14 mouse cellular contexts compared by ENCODE assay signal in genomic region chr3:123313920-123314614, GRCm38 (mm10). TPM values are rescaled to one million over a fixed set of nuclear protein-coding genes. Genes with fewer than 3 reads are reported as not detected.
DNase-seq lines count a peak whose midpoint lies in the region; ATAC-seq and TF ChIP-seq lines count a peak whose summit lies in the region.
"Had no signal": no experiment of that assay in that cellular context is flagged by ENCODE, and none has a peak within 500 bp of the region (broad histone marks: within the 10 kb centered on the region; RNA-seq: fewer than 3 reads in every experiment).

No protein-coding gene starts in this region.

- H3K4me2 ChIP-seq in liver, postnatal 0 days (ENCODE audit: low read depth, low read length) = no peak overlapping the region
- no peak overlapping the region for H3K4me2 ChIP-seq in liver, embryonic 11.5 days
- H3K4me2 ChIP-seq in embryonic facial prominence, embryonic 12.5 days (replicated peaks) = no peak overlapping the region
- H3K4me2 ChIP-seq: hindbrain, embryonic 14.5 days had no signal

- no peaks in the 10 kb centered on the region for H3K27me3 ChIP-seq in liver, postnatal 0 days (ENCODE audit: insufficient read depth, low read length)
- H3K27me3 ChIP-seq in liver, embryonic 11.5 days (replicated peaks; ENCODE audit: control insufficient read depth, insufficient read depth, low read length) = no peaks in the 10 kb centered on the region
- no peaks in the 10 kb centered on the region; the same call in 1 of the 2 replicates for H3K27me3 ChIP-seq in G1E (ENCODE audit: insufficient read depth, low read length)
- H3K27me3 ChIP-seq in embryonic facial prominence, embryonic 12.5 days = no peaks in the 10 kb centered on the region

- H3K4me3 ChIP-seq in liver, postnatal 0 days (ENCODE audit: low read depth, low read length) = no peak overlapping the region
- no peak overlapping the region for H3K4me3 ChIP-seq in liver, embryonic 11.5 days (ENCODE audit: low read depth, low read length)
- H3K4me3 ChIP-seq in G1E (ENCODE audit: low read depth, low read length) = no peak overlapping the region
- H3K4me3 ChIP-seq in embryonic facial prominence, embryonic 12.5 days = no peak overlapping the region

- TF ChIP-seq EP300 in liver, postnatal 0 days (IDR thresholded peaks at IDR 0.05; ENCODE audit: low read depth) = no peak

- WGBS in liver, postnatal 0 days (ENCODE audit: insufficient replicate concordance) = 46% methylated on average over 12 of the region's 12 CpGs
- WGBS in liver, embryonic 11.5 days = 38% methylated on average over 12 of the region's 12 CpGs
- 18% methylated on average over 12 of the region's 12 CpGs for WGBS in embryonic facial prominence, embryonic 12.5 days

- H3K9me3 ChIP-seq in liver, postnatal 0 days (ENCODE audit: low read length) = no peaks in the 10 kb centered on the region
- H3K9me3 ChIP-seq in liver, embryonic 11.5 days (ENCODE audit: control insufficient read depth, low read length) = no peaks in the 10 kb centered on the region
- H3K9me3 ChIP-seq in G1E (replicated peaks) = no peaks in the 10 kb centered on the region
- no peaks in the 10 kb centered on the region for H3K9me3 ChIP-seq in embryonic facial prominence, embryonic 12.5 days

- no peak for DNase-seq in liver, postnatal 0 days
- no peak for DNase-seq in liver, embryonic 11.5 days (ENCODE audit: low spot score)
- no peak for DNase-seq in G1E (ENCODE audit: low spot score)
- no peak for DNase-seq in kidney, adult 11 months
- DNase-seq in natural killer cell, adult 2 months (ENCODE audit: low spot score in 2 of 2) = no peak
- DNase-seq in kidney, adult 18-20 months = no peak
- DNase-seq: cerebellum, adult 18-20 months; kidney, postnatal 36 days; right cerebral cortex, postnatal 14 days had no signal

- peak; percentile 16; the same call in 1 of the 2 replicates for TF ChIP-seq CTCF in liver, postnatal 0 days (IDR thresholded peaks at IDR 0.05; ENCODE audit: low read depth)
- no peak for TF ChIP-seq CTCF in G1E (IDR thresholded peaks at IDR 0.05; ENCODE audit: low read depth, low read length)

- H3K36me3 ChIP-seq in liver, postnatal 0 days (replicated peaks; ENCODE audit: insufficient read depth, low read length) = 0 out of 2 replicates have a peak, but pooled peaks cover 7% of the 10 kb centered on the region
- no peaks in the 10 kb centered on the region for H3K36me3 ChIP-seq in liver, embryonic 11.5 days (ENCODE audit: control insufficient read depth, insufficient read depth, low read length)
- H3K36me3 ChIP-seq in G1E (replicated peaks) = no peaks in the 10 kb centered on the region
- H3K36me3 ChIP-seq in embryonic facial prominence, embryonic 12.5 days = 0 out of 2 replicates have a peak, but pooled peaks cover 2% of the 10 kb centered on the region

- no peak overlapping the region for H3K9ac ChIP-seq in liver, postnatal 0 days (replicated peaks)
- no peak overlapping the region for H3K9ac ChIP-seq in liver, embryonic 11.5 days (ENCODE audit: low read depth, low read length)
- no peak overlapping the region for H3K9ac ChIP-seq in embryonic facial prominence, embryonic 12.5 days
- H3K9ac ChIP-seq: hindbrain, embryonic 14.5 days had no signal

- no peak overlapping the region for H3K27ac ChIP-seq in liver, postnatal 0 days (ENCODE audit: low read depth)
- no peak overlapping the region for H3K27ac ChIP-seq in liver, embryonic 11.5 days (ENCODE audit: low read depth, low read length)
- no peak overlapping the region for H3K27ac ChIP-seq in embryonic facial prominence, embryonic 12.5 days
- H3K27ac ChIP-seq: hindbrain, embryonic 14.5 days; macrophage had no signal

- no peak for ATAC-seq in liver, postnatal 0 days
- ATAC-seq in liver, embryonic 11.5 days (replicated peaks; ENCODE audit: low FRiP score) = no peak
- ATAC-seq in G1E (ENCODE audit: extremely low read depth, insufficient number of reproducible peaks, low FRiP score, poor library complexity, severe bottlenecking) = peak; percentile 45; the same call in 1 of the 2 replicates
- ATAC-seq in embryonic facial prominence, embryonic 12.5 days (ENCODE audit: insufficient number of reproducible peaks, insufficient read depth, low FRiP score, low TSS enrichment) = 0 out of 2 replicates have a peak, but pooled peaks have one; percentile 35
- peak; percentile 78 for ATAC-seq in megakaryocyte progenitor cell, adult 5-6 weeks (replicated peaks; ENCODE audit: poor library complexity)
- ATAC-seq: forebrain, embryonic 16.5 days had no signal

- H3K4me1 ChIP-seq in liver, postnatal 0 days (ENCODE audit: insufficient read depth) = no peaks in the 10 kb centered on the region
- no peaks in the 10 kb centered on the region for H3K4me1 ChIP-seq in liver, embryonic 11.5 days (replicated peaks; ENCODE audit: control insufficient read depth, insufficient read depth, low read length)
- no peaks in the 10 kb centered on the region for H3K4me1 ChIP-seq in G1E (ENCODE audit: insufficient read depth, low read depth, low read length)
- peaks cover 9% of the 10 kb centered on the region for H3K4me1 ChIP-seq in embryonic facial prominence, embryonic 12.5 days

RNA-seq across cellular contexts. Expression of gene Sec24d, which starts 46.8 kb away (rescaled TPM):
- polyA plus RNA-seq in liver, postnatal 0 days (2015; fragmentation: Nextera tagmentation; extraction: Ambion mirVana) = 18.5 and 19.8 TPM in 2 replicates
- polyA plus RNA-seq in liver, embryonic 11.5 days (2014; fragmentation: Nextera tagmentation; extraction: Ambion mirVana) = 32.5 and 36.1 TPM in 2 replicates
- total RNA-seq in G1E (2014; fragmentation: Nextera tagmentation) = not detected in 2 replicates
- total RNA-seq in G1E (2017) = 0.12 and 0.49 TPM in 2 replicates
- not detected in 2 replicates for polyA plus RNA-seq in G1E (2012)
- 58.5 and 62.6 TPM in 2 replicates for polyA plus RNA-seq in embryonic facial prominence, embryonic 12.5 days (2016; fragmentation: Nextera tagmentation; extraction: Ambion mirVana)
- total RNA-seq in megakaryocyte progenitor cell, adult 5-6 weeks (2015) = 62.5 and 68.2 TPM in 2 replicates
- total RNA-seq in megakaryocyte progenitor cell, adult 5-6 weeks (2017) = 42.4 and 44.9 TPM in 2 replicates

Comparison
In these comparisons a context has a peak if more than half of its experiments do, and no peak if none do; other contexts are left out.
1. ATAC-seq: peak in G1E (single experiment), embryonic facial prominence, embryonic 12.5 days (single experiment) and megakaryocyte progenitor cell, adult 5-6 weeks (single experiment); none in liver, postnatal 0 days (single experiment) and liver, embryonic 11.5 days (single experiment).
2. RNA of gene Sec24d, which starts 46.8 kb away (polyA plus RNA-seq): 58.5 to 62.6 TPM in embryonic facial prominence, embryonic 12.5 days, 32.5 to 36.1 TPM in liver, embryonic 11.5 days and 18.5 to 19.8 TPM in liver, postnatal 0 days; not detected in G1E; every median in the first group is over 10 times any median in the second.